Mouse (Mus musculus): ENCODE results near the gene Mt4.
"Not testable (repeated sequence)": the region's sequence is repeated elsewhere in the genome, so short reads cannot be mapped to it uniquely, and the experiment has no call there.

Gene Mt4

DNA sequence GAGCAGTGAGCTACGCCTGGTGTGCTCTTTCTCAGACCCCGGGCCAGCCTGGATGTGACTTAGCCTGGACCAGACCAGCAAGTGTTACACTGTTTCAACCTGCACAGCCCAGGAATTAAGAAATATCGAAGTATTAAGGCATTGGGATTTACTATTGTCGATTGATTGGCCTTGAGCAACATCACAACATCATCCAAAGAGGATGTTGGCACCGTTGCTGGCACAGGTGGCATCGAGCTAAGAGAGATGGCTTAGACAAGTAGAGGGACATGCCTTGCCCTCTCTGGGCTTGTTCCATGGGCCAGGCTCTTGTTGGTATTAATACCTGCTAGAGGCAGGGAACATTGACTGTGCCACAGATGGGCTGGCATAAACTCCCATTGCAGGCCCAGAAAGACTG, 1.4 kb upstream of the Mt4 start:
- DNase-seq = no peak

DNA sequence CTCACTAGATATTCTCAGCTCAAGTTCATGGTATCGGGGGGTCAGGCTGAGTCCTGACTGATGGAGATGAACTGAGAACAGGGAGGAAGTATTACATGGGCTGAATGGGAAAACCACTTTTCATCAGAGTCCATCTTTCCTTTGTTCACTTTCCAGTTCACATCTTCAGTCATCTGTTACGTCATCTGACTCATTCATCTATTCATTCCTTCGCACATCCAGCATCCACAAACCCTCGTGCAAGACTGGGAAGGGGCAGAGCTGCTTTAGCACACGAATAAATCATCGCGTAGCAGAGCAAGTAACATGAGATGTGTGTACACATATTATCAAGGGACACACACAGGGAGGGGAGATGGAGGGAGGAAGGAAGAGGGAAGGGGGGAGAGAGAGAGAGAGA, 805 bp upstream of the Mt4 start:
- no peak for DNase-seq

- no peak for DNase-seq
These were observed 3.3 kb downstream of the Mt4 start for GRCm38 (mm10) chr8:94140266-94140795.

DNA sequence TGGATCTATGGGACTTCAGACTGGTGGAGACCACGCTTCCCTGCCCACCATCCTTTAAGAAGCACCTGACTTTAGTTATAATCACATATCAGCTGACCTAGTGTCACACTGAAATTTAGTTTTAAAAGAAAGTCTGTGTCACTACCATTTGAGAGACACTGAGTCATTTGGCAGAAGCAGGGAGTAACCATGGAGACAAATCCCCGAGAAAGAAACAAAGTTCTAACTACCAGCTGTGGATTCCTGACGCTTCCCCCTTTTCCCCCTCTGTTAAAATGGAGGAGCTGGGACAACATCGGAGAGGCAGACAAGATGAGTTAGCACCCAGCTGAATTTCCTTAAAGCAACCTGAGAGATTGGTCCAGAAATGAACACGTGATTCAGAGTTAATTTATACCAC, 11.2 kb downstream of the Mt4 start:
- no peak for DNase-seq

DNA sequence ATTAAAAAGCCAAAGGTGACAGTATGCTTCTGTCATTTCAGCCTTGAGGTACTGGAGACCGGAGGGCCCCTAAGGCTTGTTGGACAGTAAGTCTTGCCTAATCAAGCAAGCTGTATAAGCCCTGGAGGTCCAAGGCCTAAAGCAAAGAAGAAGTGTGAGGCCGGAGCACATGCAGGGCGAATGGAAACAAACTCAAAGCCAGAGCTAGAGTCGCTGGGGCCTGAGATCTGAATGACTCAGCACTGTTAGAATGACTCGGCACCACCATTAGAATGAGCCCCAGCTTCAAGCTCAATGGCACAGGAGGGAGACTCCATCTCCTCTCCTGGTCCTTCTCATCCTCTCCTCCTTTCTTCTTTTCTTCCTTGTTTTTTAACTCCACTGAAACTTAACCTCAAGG, 13.9 kb downstream of the Mt4 start:
- no peak for DNase-seq

- DNase-seq = peak; percentile 58
These were observed 15.7 kb downstream of the Mt4 start, which contains the start of gene Mt3 for GRCm38 (mm10) chr8:94152513-94153300. Gene Mt3, plus strand, starts transcription at chr8:94152607.

- no peak for DNase-seq
These were observed 16.5 kb downstream of the Mt4 start for GRCm38 (mm10) chr8:94153451-94153850.

- no peak for DNase-seq
These were observed 17.5 kb downstream of the Mt4 start for GRCm38 (mm10) chr8:94154537-94154936.

- no peak for DNase-seq
These were observed 19.1 kb downstream of the Mt4 start for GRCm38 (mm10) chr8:94156092-94156491.

DNA sequence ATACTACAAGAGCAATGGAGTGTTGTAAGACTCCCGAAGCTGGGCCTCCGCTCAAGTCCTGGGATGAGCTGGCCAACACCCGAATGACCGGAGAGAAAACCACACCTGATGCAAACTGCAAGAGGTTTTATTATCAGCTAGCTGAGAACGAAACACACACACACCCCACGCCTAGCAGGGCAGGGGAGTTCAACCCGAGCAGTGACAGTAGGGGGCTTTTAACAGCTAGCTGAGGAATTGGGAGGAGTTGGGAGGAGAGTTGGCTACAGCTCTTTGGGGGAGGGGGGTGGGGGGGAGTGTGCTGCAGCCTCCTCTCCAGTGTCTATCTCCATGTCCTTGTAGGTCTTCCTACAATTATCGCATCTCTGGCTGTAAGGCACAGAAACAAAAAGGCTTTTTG, 28.8 kb downstream of the Mt4 start:
- not testable (repeated sequence) for DNase-seq

- DNase-seq = peak; percentile 91
These were observed 30.2 kb downstream of the Mt4 start for GRCm38 (mm10) chr8:94167244-94167643.

DNA sequence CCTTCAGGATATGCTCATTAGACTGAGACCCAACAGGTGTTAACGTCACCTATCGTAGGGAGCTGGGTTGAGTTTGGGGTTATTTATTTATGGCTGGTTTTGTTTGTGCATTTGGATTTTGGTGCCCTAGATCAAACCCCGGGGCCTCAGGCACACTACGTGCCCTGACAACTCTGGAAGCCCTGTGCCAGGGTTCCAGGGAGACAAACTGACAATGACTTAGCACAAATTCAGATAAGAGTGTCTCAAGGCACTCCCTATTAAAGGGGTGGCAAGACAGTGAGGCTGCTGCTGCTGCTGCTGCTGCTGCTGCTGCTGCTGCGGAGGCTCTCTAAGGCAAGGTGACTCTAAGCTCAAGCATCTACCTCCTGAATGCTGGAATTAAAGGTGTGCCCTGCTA, 32.5 kb downstream of the Mt4 start:
- no peak for DNase-seq

GRCm38 (mm10) chr8:94171321-94171755, 34.3 kb downstream of the Mt4 start:
- no peak for DNase-seq

DNA sequence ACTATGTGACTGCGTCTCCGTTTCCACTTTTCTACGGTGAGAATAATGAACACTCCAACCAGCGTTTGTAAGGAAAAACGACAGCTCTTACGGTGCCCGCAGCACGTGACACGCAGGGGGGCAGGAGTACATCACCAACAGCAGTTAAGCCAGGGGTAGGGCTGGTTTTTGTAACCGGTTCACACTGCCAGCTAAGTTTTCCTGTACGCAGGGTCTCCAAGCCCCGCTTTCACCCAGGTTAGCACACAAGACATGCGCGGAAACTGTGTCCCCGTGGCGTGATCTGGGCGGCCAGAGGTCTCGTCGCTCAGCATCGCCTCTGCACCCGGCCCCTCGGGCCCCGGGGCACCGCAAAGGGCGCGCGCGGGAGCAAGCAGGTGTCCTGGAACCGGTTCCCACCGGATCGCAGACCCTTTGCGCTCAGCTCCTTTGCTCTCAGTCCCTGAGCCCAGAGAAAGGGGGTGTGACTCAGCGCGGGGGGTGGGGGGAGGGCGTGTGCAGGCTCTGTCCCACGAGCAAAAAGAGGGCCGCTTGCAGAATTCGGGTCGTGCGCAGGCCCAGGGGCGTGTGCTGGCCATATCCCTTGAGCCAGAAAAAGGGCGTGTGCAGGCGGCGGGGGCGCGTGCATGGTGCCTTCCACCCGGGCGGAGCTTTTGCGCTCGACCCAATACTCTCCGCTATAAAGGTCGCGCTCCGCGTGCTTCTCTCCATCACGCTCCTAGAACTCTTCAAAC, 35.2 kb downstream of the Mt4 start, which contains the start of gene Mt2:
Mt2 (plus strand) TSS at position 590 of the 734 bp plus-strand sequence.
- DNase-seq = peak; percentile 61

DNA sequence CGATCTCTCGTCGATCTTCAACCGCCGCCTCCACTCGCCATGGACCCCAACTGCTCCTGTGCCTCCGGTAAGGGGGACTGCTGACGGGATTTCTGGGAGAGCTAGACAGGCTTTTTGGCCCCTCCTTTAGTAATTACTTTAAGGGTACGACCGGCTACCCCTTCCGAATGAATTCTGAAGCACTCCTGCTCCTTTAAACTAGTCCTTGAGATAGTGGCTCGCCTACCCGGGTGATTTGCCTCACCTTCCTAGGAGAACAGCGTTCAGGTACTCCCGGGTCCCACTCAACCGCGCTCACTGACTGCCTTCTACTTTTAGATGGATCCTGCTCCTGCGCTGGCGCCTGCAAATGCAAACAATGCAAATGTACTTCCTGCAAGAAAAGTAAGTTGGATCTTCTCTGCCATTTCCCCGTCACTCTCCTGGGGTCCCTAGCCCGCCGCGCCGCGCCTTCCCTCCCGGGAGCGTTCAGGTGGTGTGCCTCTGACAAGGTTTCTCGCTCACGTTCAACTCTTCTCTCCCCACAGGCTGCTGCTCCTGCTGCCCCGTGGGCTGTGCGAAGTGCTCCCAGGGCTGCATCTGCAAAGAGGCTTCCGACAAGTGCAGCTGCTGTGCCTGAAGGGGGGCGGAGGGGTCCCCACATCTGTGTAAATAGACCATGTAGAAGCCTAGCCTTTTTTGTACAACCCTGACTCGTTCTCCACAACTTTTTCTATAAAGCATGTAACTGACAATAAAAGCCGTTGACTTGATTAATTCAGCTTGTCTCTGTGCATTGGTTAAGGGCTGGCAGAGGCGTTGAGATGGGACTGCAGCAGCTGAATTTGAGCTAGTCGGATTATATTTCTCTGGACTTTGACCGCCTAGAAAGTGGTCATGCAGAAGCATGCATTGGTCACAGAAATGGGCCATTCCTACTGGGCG, 36.1 kb downstream of the Mt4 start:
- peak; percentile 76 for DNase-seq

GRCm38 (mm10) chr8:94173848-94174403, 36.9 kb downstream of the Mt4 start:
- no peak for DNase-seq

DNA sequence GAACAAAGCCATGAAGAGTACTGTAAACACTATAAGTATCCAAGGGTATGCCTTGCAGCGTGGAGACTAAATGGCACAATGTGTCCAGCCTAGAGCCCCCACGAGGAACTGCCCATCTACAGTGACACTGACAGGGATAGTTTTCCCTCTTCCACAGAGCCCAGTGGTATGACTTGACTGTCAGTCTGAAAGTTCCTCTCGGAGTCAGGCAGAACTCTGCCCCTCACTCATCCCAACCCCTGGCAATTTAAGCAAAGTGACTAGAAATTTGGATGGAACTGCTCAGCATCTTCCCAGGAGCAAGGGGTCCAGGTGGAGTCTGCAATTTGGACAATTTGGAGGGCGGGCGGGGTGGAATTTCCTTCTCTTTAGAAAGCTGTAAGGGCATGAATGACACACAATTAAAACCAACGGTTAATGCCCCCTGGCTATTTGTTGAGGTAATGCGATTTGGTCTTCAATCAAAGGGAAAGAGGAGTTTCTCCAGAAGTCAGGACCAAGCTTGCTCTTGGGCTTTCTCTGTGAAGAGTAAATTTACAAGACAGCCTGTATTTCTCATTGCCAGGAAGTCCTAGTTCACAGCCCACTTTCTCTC, 37.7 kb downstream of the Mt4 start:
- no peak for DNase-seq

GRCm38 (mm10) chr8:94177716-94178390, 40.9 kb downstream of the Mt4 start:
- DNase-seq = no peak

GRCm38 (mm10) chr8:94178857-94179712, 42.1 kb downstream of the Mt4 start, which contains the start of gene Mt1:
Gene Mt1, plus strand, starts transcription at chr8:94179082.
- peak; percentile 55 for DNase-seq

Data from thymus, postnatal 4 days (tissue).